Mouse (Mus musculus) forebrain, embryonic 15.5 days (tissue): ENCODE results near the gene Mtrr. TPM values are rescaled to one million over a fixed set of nuclear protein-coding genes. Genes with fewer than 3 reads are reported as not detected.

Experiments used
- polyA plus RNA-seq: library from polyadenylated mRNA; unstranded; fragments of >200 nt; fragmentation: Nextera tagmentation; extraction: Ambion mirVana; gene quantifications from 2 replicates; pipeline ENCODE4 v1.2.1, GENCODE M21; 2015

Mtrr gene
- polyA plus RNA-seq, 1 experiment from 2014 or later, result 14.4 TPM

Other genes starting within 250 kb of the Mtrr start
- 28.0 and 33.4 TPM in 2 replicates for gene Fastkd3, start 85 bp upstream of the Mtrr start, polyA plus RNA-seq
- 3.4 and 4.3 TPM in 2 replicates for gene 1700001L19Rik, start 15.3 kb upstream of the Mtrr start, polyA plus RNA-seq